Mouse (Mus musculus): ENCODE results near the gene Gm21704. TPM values are rescaled to one million over a fixed set of nuclear protein-coding genes. Genes with fewer than 3 reads are reported as not detected.
"Not testable (repeated sequence)": the region's sequence is repeated elsewhere in the genome, so short reads cannot be mapped to it uniquely, and the experiment has no call there.

Gene Gm21704
- total RNA-seq (2014; rRNA removed; ENCODE audit: low replicate concordance), result not detected in 2 replicates
- not detected in 2 replicates for polyA plus RNA-seq (2015; fragmentation: Nextera tagmentation; extraction: Ambion mirVana)

- H3K4me3 ChIP-seq (ENCODE audit: low read depth, low read length); H3K36me3 ChIP-seq (replicated peaks; ENCODE audit: control insufficient read depth, insufficient read depth, low read length); H3K4me1 ChIP-seq (ENCODE audit: control insufficient read depth, insufficient read depth); H3K9ac ChIP-seq (replicated peaks; ENCODE audit: low read depth, low read length); DNase-seq (ENCODE audit: low spot score); H3K4me2 ChIP-seq (ENCODE audit: low read depth, low read length); H3K27ac ChIP-seq (ENCODE audit: low read depth); H3K9me3 ChIP-seq (replicated peaks; ENCODE audit: control insufficient read depth, low read length); ATAC-seq (ENCODE audit: insufficient read depth, low read depth); H3K27me3 ChIP-seq (ENCODE audit: control insufficient read depth, insufficient read depth, low read length): not testable (repeated sequence)
- no CpG with 5 or more reads among the region's 9 CpGs for WGBS
Measured at GRCm38 (mm10) chrY:3410067-3410466, at the start of gene Gm21704, which contains the start of gene Gm21708. Gene Gm21704, minus strand, starts transcription at chrY:3410167. Gene Gm21708, minus strand, starts transcription at chrY:3410167.

- H3K4me2 ChIP-seq (ENCODE audit: low read depth, low read length); H3K4me1 ChIP-seq (ENCODE audit: control insufficient read depth, insufficient read depth); H3K36me3 ChIP-seq (replicated peaks; ENCODE audit: control insufficient read depth, insufficient read depth, low read length); H3K9me3 ChIP-seq (replicated peaks; ENCODE audit: control insufficient read depth, low read length); DNase-seq (ENCODE audit: low spot score); ATAC-seq (ENCODE audit: insufficient read depth, low read depth); H3K27me3 ChIP-seq (ENCODE audit: control insufficient read depth, insufficient read depth, low read length); H3K27ac ChIP-seq (ENCODE audit: low read depth); H3K9ac ChIP-seq (replicated peaks; ENCODE audit: low read depth, low read length); H3K4me3 ChIP-seq (ENCODE audit: low read depth, low read length): not testable (repeated sequence)
- WGBS, result no CpG with 5 or more reads among the region's 9 CpGs
Measured at GRCm38 (mm10) chrY:3345229-3345628, 64.7 kb downstream of the Gm21704 start, which contains the start of gene Gm21693. Gene Gm21693, minus strand, starts transcription at chrY:3345329.

- WGBS, result no CpG with 5 or more reads among the region's 11 CpGs
- DNase-seq (ENCODE audit: low spot score); ATAC-seq (ENCODE audit: insufficient read depth, low read depth); H3K36me3 ChIP-seq (replicated peaks; ENCODE audit: control insufficient read depth, insufficient read depth, low read length); H3K4me1 ChIP-seq (ENCODE audit: control insufficient read depth, insufficient read depth); H3K4me2 ChIP-seq (ENCODE audit: low read depth, low read length); H3K9me3 ChIP-seq (replicated peaks; ENCODE audit: control insufficient read depth, low read length); H3K4me3 ChIP-seq (ENCODE audit: low read depth, low read length); H3K9ac ChIP-seq (replicated peaks; ENCODE audit: low read depth, low read length); H3K27ac ChIP-seq (ENCODE audit: low read depth); H3K27me3 ChIP-seq (ENCODE audit: control insufficient read depth, insufficient read depth, low read length): not testable (repeated sequence)
Measured at GRCm38 (mm10) chrY:3340661-3341060, 69.3 kb downstream of the Gm21704 start.

Other genes with a start within 250 kb of the Gm21704 start
- gene Gm21677, start 103.7 kb downstream of the Gm21704 start, total RNA-seq (2014; rRNA removed; ENCODE audit: low replicate concordance), result not detected in 2 replicates
- gene Gm21677, start 103.7 kb downstream of the Gm21704 start, polyA plus RNA-seq (2015; fragmentation: Nextera tagmentation; extraction: Ambion mirVana), result not detected in 2 replicates
- not detected in 2 replicates for gene Gm21693, start 64.8 kb downstream of the Gm21704 start, total RNA-seq (2014; rRNA removed; ENCODE audit: low replicate concordance)
- not detected in 2 replicates for gene Gm21693, start 64.8 kb downstream of the Gm21704 start, polyA plus RNA-seq (2015; fragmentation: Nextera tagmentation; extraction: Ambion mirVana)
- gene Gm21708, start within 50 bp of the Gm21704 start, total RNA-seq (2014; rRNA removed; ENCODE audit: low replicate concordance), result not detected in 2 replicates
- gene Gm21708, start within 50 bp of the Gm21704 start, polyA plus RNA-seq (2015; fragmentation: Nextera tagmentation; extraction: Ambion mirVana), result not detected in 2 replicates